Mouse (Mus musculus) kidney, embryonic 15.5 days (tissue): ENCODE results near the gene Wbp1. TPM values are rescaled to one million over a fixed set of nuclear protein-coding genes. Genes with fewer than 3 reads are reported as not detected.

Source experiments
- ATAC-seq: fragments of 200-750 bp; cut with Nextera tagmentation; replicated peaks from 2 replicates; pipeline ENCODE4 v1.8.0; 2017; ENCODE audit warnings: moderate TSS enrichment; ENCODE audit not compliant: low FRiP score
- H3K27ac ChIP-seq: fragments of 300-500 bp; sonication (generic); 2 replicates; pipeline ENCODE4 v1.5.1; 2015; ENCODE audit warnings: mild to moderate bottlenecking, inconsistent platforms
- H3K27me3 ChIP-seq: fragments of 300-500 bp; sonication (generic); 2 replicates; pipeline ENCODE4 v1.6.1; 2015; ENCODE audit warnings: inconsistent platforms
- H3K36me3 ChIP-seq: fragments of 300-500 bp; sonication (generic); 2 replicates; pipeline ENCODE4 v1.6.1; 2015; ENCODE audit warnings: inconsistent platforms
- H3K4me1 ChIP-seq: fragments of 300-500 bp; sonication (generic); 2 replicates; pipeline ENCODE4 v1.6.1; 2015; ENCODE audit warnings: inconsistent platforms
- H3K4me2 ChIP-seq: fragments of 300-500 bp; sonication (generic); 2 replicates; pipeline ENCODE4 v1.6.1; 2015; ENCODE audit warnings: moderate library complexity, mild to moderate bottlenecking, inconsistent platforms
- H3K4me3 ChIP-seq: fragments of 300-500 bp; sonication (generic); replicated peaks from 2 replicates; pipeline ENCODE4 v1.5.1; 2015; ENCODE audit warnings: mild to moderate bottlenecking, inconsistent platforms
- H3K9ac ChIP-seq: fragments of 300-500 bp; sonication (generic); 2 replicates; pipeline ENCODE4 v1.6.1; 2015; ENCODE audit warnings: mild to moderate bottlenecking, inconsistent platforms
- H3K9me3 ChIP-seq: fragments of 300-500 bp; sonication (generic); replicated peaks from 2 replicates; pipeline ENCODE4 v1.6.1; 2016; ENCODE audit warnings: inconsistent platforms
- WGBS: fragments of 180-500 bp; shearing (Covaris S2); methylation state at CpG from one replicate; pipeline ENCODE4 v1.1.7; 2015; ENCODE audit warnings: mixed read lengths; 5-methylcytosine and 5-hydroxymethylcytosine counted together
- polyA plus RNA-seq: library from polyadenylated mRNA; unstranded; fragments of >200 nt; fragmentation: Nextera tagmentation; extraction: Ambion mirVana; gene quantifications from 2 replicates; pipeline ENCODE4 v1.2.1, GENCODE M21; 2015

Wbp1 gene
- polyA plus RNA-seq, 1 experiment from 2014 or later: 144 TPM

DNA sequence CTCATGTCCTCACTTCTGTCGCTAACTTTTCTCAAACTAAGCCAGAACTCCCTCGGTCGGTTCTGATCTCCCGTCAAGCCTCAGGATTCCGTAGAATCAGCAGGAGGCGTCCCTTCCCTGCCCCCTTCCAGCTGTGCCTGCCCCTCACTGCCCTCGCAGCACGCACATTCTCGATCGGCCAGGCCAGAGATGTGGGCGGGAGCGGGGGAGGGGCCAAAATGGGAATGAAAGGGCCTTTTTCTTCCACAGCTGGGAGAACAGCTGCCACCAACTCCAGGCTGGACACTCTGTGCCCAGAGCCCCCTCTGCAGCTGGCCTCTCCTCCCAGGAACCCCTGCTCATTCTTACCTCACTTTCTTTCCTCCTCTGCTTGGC lies 16.2 kb upstream of the Wbp1 start:
- Histone ChIP-seq H3K36me3 (peaks cover 3% of the 10 kb centered on the region; the same call in 1 of the 2 replicates), H3K9me3 (no peaks in the 10 kb centered on the region), H3K4me3 (peak overlapping the region; percentile 63), H3K4me1 (peaks cover 68% of the 10 kb centered on the region), H3K27me3 (no peaks in the 10 kb centered on the region), H3K27ac (peak overlapping the region; percentile 100), H3K9ac (peak overlapping the region; percentile 82), H3K4me2 (peak overlapping the region; percentile 74)
- ATAC-seq: peak; percentile 85
- WGBS: under 1% methylated on average over 12 of the region's 12 CpGs

DNA sequence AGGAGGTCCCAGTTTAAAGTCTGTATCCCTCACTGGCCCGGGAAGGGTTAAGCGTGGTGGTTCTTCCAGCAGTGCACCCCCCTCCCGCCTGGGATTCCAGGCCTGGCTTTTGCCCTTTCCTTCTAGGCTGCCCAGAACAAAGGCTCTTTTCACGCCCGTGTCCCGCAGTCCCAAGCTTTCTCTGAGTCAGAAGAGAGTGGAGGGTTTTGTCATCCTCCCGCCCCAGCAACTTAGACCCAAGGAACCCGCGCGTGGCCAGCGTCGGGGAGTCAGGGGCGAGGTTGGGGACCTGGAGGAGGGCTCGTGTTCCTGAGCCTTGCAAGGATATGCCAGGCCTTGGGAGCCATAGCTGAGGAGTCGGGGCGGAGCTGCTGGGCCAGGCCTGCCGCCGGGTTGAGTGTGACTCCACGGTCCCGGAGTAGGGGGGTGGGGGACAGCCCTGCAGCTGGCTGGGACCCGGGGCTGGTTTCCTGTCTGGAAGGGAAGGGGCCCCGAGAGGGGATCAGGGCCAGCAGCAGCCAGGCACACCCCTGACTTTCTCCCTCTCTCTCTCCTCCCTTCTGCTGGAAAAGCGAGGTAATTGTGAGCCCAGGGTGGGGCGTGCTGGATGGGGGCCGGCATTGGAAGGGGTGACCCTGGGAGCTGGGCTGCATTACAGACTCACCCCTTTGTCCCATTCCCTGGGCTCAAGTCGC lies 15.7 kb upstream of the Wbp1 start:
- peak; percentile 78 for ATAC-seq
- peaks cover 65% of the 10 kb centered on the region for H3K4me1 ChIP-seq
- WGBS: under 1% methylated on average over 26 of the region's 26 CpGs
- no peaks in the 10 kb centered on the region for H3K9me3 ChIP-seq
- H3K4me3 ChIP-seq: peak overlapping the region; percentile 63
- H3K36me3 ChIP-seq: peaks cover 3% of the 10 kb centered on the region; the same call in 1 of the 2 replicates
- peak overlapping the region; percentile 82 for H3K9ac ChIP-seq
- H3K4me2 ChIP-seq: peak overlapping the region; percentile 74
- H3K27me3 ChIP-seq: no peaks in the 10 kb centered on the region
- H3K27ac ChIP-seq: peak overlapping the region; percentile 100

DNA sequence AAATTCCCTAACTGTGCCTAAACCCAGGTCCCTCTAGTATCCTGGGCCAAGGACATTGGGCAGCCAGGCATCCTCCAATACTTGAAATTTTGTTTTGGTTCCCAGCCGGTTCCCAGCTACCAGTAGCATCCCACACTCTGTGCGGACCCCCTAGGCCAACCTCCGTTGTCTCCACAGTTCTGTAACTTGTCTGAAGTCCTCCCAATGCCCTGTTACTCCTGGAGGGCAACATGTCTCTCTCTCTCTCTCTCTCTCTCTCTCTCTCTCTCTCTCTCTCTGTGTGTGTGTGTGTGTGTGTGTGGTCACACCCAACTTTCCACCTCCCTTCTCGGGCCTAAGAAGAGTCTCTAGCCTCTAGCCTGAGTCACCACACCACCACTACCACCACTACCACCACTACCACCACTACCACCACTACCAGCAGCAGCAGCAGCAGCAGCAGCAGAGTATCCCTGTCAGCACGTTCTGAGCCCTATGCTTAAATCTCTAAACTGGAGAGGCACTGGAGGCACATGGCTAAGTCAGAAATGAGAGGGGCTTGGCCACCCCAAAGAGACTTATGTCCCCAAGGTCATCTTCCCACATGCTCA lies 15.0 kb upstream of the Wbp1 start:
- Histone ChIP-seq H3K27ac (peak overlapping the region; percentile 100), H3K4me2 (peak overlapping the region; percentile 74), H3K4me3 (peak overlapping the region; percentile 63), H3K36me3 (peaks cover 3% of the 10 kb centered on the region; the same call in 1 of the 2 replicates), H3K4me1 (peaks cover 63% of the 10 kb centered on the region), H3K27me3 (no peaks in the 10 kb centered on the region), H3K9ac (peak overlapping the region; percentile 82), H3K9me3 (no peaks in the 10 kb centered on the region)
- 11% methylated on average over 5 of the region's 5 CpGs for WGBS
- no peak for ATAC-seq

DNA sequence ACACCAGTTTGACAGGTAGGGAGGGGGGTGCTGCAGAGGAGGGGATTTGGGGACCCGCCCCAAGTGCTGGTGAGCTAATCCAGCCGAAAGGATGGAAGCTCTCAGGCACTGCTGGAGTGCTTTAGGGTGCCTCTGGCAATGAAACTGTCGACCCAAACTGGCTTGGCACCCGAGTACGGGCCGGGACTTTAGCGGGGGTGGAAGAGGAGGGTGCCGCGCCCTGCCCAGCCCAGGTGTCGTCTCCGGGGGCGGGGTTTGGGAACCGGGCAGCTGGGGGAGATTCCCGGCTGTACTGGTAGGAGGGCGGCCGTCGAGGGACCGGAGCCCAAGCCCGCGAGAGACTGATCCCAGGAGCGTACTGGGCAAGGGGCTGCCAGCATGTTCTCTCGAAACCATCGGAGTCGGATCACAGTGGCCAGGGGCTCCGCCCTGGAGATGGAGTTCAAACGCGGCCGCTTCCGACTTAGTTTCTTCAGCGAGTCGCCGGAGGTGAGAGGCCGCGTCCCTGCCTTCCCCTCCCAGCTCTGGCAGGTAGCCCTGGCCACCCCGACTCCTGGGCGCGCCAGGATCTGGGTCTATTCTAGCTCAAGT lies 14.3 kb upstream of the Wbp1 start:
- peak overlapping the region; percentile 82 for H3K9ac ChIP-seq
- peak overlapping the region; percentile 100 for H3K27ac ChIP-seq
- no peaks in the 10 kb centered on the region for H3K9me3 ChIP-seq
- H3K36me3 ChIP-seq: peaks cover 3% of the 10 kb centered on the region; the same call in 1 of the 2 replicates
- peaks cover 64% of the 10 kb centered on the region for H3K4me1 ChIP-seq
- peak overlapping the region; percentile 74 for H3K4me2 ChIP-seq
- no peak for ATAC-seq
- no peaks in the 10 kb centered on the region for H3K27me3 ChIP-seq
- peak overlapping the region; percentile 63 for H3K4me3 ChIP-seq
- 3% methylated on average over 37 of the region's 37 CpGs for WGBS

DNA sequence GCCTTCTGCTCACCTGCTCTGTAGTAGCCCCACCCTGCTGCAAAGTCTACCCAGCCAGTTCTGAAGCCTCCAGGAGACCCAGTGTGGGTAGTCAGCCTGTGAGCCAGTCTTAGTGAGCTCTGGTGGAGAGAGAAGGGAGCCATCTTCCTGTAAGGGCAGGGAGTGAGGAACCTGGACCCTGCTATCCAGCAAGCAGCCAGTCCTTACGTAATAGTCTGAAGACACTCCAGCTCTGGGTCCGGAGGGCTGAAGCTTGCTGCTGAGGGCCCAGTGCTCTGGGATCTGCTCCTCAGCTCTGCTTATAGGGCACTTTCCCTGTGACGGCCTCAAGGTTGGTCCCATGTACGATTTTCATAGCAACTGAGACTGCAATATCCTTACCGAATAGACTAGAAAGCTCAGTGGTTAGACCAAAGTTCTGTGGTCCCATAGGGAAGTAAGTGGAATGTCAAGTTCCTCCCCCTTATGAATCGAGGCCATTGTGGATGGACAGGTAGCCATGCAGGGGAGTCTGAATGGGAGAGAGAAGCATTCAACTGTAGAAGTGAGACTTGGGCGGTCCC lies 13.7 kb upstream of the Wbp1 start, which contains the start of gene Rtkn:
Gene Rtkn (plus strand): TSS at position 513 of the 563 bp plus-strand sequence.
- H3K9ac ChIP-seq: peak within 1 kb of the TSS; percentile 82
- peaks cover 64% of the 10 kb centered on the region for H3K4me1 ChIP-seq
- peaks cover 1% of the 10 kb centered on the region; the same call in 1 of the 2 replicates for H3K36me3 ChIP-seq
- no peak for ATAC-seq
- H3K9me3 ChIP-seq: no peaks in the 10 kb centered on the region
- no peaks in the 10 kb centered on the region for H3K27me3 ChIP-seq
- whole genome bisulfite sequencing: 57% methylated on average over 7 of the region's 7 CpGs
- H3K4me3 ChIP-seq: peak within 1 kb of the TSS; percentile 63
- H3K4me2 ChIP-seq: peak within 1 kb of the TSS; percentile 74
- H3K27ac ChIP-seq: peak within 1 kb of the TSS; percentile 100

DNA sequence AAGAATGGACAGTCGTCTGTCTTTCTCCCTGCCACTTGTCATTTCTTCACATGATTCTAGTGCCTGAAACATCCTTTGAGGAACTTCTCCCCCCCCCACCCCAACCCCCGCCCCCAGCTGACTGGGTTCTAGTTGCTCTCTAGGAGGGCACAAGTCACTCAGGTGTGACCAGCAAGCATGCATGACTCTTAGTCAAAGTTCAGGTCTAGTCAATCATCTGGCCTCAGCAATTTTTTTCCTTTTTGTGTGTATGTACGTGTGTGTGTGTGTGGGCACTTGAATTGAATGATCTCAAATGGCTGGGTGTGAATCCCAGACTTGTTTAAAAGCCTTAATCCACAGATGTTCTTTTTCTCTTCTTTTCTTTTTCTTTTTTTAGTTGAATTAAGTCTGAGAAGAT lies 12.9 kb upstream of the Wbp1 start:
- H3K27ac ChIP-seq: no peak overlapping the region
- H3K36me3 ChIP-seq: no peaks in the 10 kb centered on the region
- 55% methylated on average over 3 of the region's 3 CpGs for WGBS
- H3K4me3 ChIP-seq: no peak overlapping the region
- no peak overlapping the region for H3K4me2 ChIP-seq
- H3K9me3 ChIP-seq: no peaks in the 10 kb centered on the region
- ATAC-seq: no peak
- H3K27me3 ChIP-seq: no peaks in the 10 kb centered on the region
- peaks cover 58% of the 10 kb centered on the region for H3K4me1 ChIP-seq
- no peak overlapping the region for H3K9ac ChIP-seq

DNA sequence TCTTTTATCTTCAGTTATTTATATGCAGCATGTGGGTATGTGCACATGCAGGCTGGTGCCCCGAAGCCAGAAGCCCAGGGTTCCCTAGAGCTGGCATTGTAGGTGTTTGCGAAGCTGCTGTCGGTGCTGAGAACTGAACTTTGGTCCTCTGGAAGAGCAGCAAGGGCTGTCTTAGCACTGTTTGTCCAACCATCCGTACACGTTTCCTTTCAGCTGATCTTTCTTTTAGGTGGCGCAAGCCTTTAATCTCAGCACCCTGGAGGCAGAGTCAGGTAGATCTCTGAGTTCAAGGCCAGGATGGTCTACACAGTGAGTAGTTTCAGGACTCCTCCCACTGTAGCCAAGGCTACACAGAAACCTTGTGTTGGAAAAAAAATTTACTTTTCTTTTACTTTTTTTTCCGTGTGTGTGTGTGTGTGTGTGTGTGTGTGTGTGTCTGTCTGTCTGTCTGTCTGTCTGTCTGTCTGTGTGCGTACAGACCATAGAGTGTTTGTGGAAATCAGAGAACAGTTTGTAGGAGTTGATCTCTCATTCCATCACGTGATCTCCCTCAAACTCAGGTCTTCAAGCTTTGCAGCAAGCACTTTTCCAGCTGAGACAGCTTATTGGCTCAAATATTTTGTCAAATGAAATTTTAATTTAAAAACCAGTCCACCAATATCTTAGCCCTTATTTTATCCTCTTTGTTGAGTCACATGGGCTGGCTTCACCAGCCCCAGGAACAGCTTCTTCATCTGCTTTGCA lies 11.0 kb upstream of the Wbp1 start:
- Histone ChIP-seq H3K9me3 (no peaks in the 10 kb centered on the region), H3K4me1 (peaks cover 41% of the 10 kb centered on the region), H3K4me3 (no peak overlapping the region), H3K9ac (no peak overlapping the region), H3K27me3 (no peaks in the 10 kb centered on the region), H3K27ac (peak overlapping the region; percentile 84), H3K4me2 (no peak overlapping the region), H3K36me3 (no peaks in the 10 kb centered on the region)
- 83% methylated on average over 9 of the region's 9 CpGs for WGBS
- ATAC-seq: no peak

DNA sequence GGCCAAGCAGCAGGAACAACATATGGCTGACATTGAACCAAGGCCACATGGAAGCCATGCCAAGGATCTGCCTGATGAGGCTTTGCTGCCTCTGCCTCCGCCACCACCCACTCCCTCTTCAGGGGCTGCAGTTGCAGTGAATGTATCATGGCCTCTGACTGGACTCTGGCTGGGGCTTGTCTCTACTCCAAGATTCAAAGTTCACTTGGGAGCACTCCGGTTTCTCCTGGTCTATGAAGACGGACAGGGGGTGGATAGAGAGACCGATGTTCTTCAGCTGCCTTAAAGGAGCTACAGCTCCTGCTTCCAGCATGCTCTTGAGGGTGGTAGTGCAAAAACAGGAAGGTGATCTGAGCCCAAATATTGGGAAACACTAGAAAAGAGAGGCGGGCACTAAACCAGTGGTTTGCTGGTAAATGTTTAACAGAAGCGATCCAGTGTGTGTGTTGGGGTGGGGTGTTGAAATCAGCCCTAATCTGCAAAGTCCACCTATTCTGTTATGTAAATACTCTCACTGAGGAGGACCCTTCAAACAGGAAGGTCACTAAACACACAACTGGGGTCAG lies 10.2 kb upstream of the Wbp1 start:
- WGBS: 59% methylated on average over 6 of the region's 6 CpGs
- H3K9ac ChIP-seq: no peak overlapping the region

DNA sequence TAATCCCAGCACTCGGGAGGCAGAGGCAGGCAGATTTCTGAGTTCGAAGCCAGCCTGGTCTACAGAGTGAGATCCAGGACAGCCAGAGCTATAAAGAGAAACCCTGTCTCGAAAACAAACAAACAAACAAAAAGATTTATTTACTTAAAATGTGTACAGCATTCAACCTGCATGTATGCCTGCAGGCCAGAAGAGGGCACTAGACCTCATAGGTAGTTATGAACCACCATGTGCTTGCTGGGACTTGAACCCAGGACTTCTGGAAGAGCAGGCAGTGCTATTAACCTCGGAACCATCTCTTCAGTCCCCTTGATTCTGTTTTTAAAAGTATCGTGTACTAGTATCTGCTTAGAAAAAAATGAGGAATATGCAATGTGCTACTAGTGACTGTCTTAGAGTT lies 6.1 kb upstream of the Wbp1 start:
- H3K27me3 ChIP-seq: no peaks in the 10 kb centered on the region

More for the DNA sequence above, 10.2 kb upstream of the Wbp1 start:
- peak; percentile 50 for ATAC-seq
- H3K27ac ChIP-seq: peak overlapping the region; percentile 84
- no peaks in the 10 kb centered on the region for H3K27me3 ChIP-seq
- no peaks in the 10 kb centered on the region for H3K36me3 ChIP-seq
- no peaks in the 10 kb centered on the region for H3K9me3 ChIP-seq
- H3K4me2 ChIP-seq: no peak overlapping the region
- H3K4me1 ChIP-seq: peaks cover 35% of the 10 kb centered on the region
- H3K4me3 ChIP-seq: no peak overlapping the region

DNA sequence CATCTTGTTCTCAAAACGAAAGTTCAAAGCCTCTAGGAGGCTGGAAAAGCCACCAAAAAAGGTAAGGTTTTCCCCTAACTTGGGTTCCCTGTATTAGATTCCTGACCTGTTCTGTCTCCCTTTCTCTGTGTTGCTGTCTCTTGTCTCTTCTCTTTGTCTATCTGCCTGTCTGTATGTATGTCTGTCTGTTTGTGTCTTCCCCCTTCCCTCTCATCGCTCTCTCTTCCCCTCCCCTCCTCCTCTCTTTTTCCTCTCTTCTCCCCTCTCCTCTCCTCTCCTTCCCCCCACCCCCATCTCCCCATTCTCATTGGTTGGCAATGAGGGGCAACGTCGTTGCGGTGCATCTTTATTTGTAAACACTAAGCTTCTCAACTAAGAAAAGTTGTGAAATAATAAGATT lies 4.0 kb upstream of the Wbp1 start, which contains the start of gene Ino80b:
Gene Ino80b (minus strand): TSS at position 101 of the 400 bp plus-strand sequence.
- peak within 1 kb of the TSS; percentile 72 for H3K9ac ChIP-seq
- H3K27me3 ChIP-seq: no peaks in the 10 kb centered on the region
- 31% methylated on average over 5 of the region's 5 CpGs for WGBS
- no peak for ATAC-seq
- no peaks in the 10 kb centered on the region; the same call in 1 of the 2 replicates for H3K36me3 ChIP-seq
- peaks cover 35% of the 10 kb centered on the region for H3K4me1 ChIP-seq
- peak within 1 kb of the TSS; percentile 85 for H3K4me2 ChIP-seq
- H3K9me3 ChIP-seq: no peaks in the 10 kb centered on the region
- H3K27ac ChIP-seq: peak within 1 kb of the TSS; percentile 72
- H3K4me3 ChIP-seq: peak within 1 kb of the TSS; percentile 74

More for the DNA sequence above, 6.1 kb upstream of the Wbp1 start:
- Histone ChIP-seq H3K4me1 (peaks cover 36% of the 10 kb centered on the region), H3K4me3 (no peak overlapping the region), H3K36me3 (no peaks in the 10 kb centered on the region; the same call in 1 of the 2 replicates), H3K9me3 (no peaks in the 10 kb centered on the region), H3K27ac (no peak overlapping the region), H3K9ac (no peak overlapping the region), H3K4me2 (no peak overlapping the region)
- ATAC-seq: no peak
- WGBS: 94% methylated on average over 5 of the region's 5 CpGs

DNA sequence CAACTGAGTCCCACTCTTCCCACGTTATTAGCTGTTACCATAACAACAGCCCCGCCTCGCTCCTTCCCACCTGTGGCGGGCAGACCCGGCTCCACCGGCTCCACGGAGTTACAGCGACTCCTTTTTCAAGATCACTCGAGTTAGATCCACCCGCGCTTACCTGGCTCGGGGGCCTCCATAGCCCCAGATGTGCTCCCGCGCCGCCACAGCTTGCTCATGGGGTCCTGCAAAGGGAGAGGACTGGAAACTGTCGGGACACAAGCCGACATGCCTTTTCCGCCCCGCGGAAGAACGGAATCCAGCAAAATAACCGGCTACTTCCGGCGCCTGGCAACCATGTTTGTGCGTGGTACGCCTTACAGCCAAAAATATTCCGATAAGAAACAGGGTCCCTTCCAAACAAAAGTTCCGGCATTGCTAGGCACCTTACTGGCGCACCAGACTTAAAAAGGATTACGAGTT lies 3.5 kb upstream of the Wbp1 start:
- H3K4me1 ChIP-seq: peaks cover 40% of the 10 kb centered on the region
- no peaks in the 10 kb centered on the region; the same call in 1 of the 2 replicates for H3K36me3 ChIP-seq
- no peaks in the 10 kb centered on the region for H3K9me3 ChIP-seq
- peak overlapping the region; percentile 72 for H3K27ac ChIP-seq
- H3K27me3 ChIP-seq: no peaks in the 10 kb centered on the region
- H3K9ac ChIP-seq: peak overlapping the region; percentile 72
- peak; percentile 16 for ATAC-seq
- under 1% methylated on average over 30 of the region's 30 CpGs for WGBS
- peak overlapping the region; percentile 74 for H3K4me3 ChIP-seq
- H3K4me2 ChIP-seq: peak overlapping the region; percentile 85
